Mouse (Mus musculus) kidney, adult 2 months (tissue): ENCODE measurements around the gene Dmrtc2. TPM values are rescaled to one million over a fixed set of nuclear protein-coding genes. Genes with fewer than 3 reads are reported as not detected.
A peak's percentile ranks its signal among the peaks of the same experiment; 100 is the strongest.

Experiments
- DNase-seq: peaks from one replicate; pipeline ENCODE4 v3.0.0; 2021
- H3K27ac ChIP-seq: fragments of 200-500 bp; 2 replicates; pipeline ENCODE4 v1.5.1; 2012; ENCODE audit warnings: low read depth, low read length, control low read depth, inconsistent platforms; ENCODE audit not compliant: insufficient read depth
- H3K27me3 ChIP-seq: fragments of 200-500 bp; replicated peaks from 2 replicates; pipeline ENCODE4 v1.6.1; 2012; ENCODE audit warnings: mild to moderate bottlenecking, moderate library complexity, low read length, inconsistent platforms; ENCODE audit not compliant: control insufficient read depth, insufficient read depth
- H3K36me3 ChIP-seq: fragments of 200-500 bp; 2 replicates; pipeline ENCODE4 v1.6.1; 2012; ENCODE audit warnings: mild to moderate bottlenecking, moderate library complexity, low read length, inconsistent platforms; ENCODE audit not compliant: control insufficient read depth, insufficient read depth
- H3K4me1 ChIP-seq: fragments of 200-500 bp; 2 replicates; pipeline ENCODE4 v1.6.1; 2011; ENCODE audit warnings: low read length; ENCODE audit not compliant: control insufficient read depth, insufficient read depth
- H3K4me3 ChIP-seq: fragments of 200-500 bp; 2 replicates; pipeline ENCODE4 v1.5.1; 2011; ENCODE audit warnings: mild to moderate bottlenecking, low read depth, low read length, control low read depth; ENCODE audit not compliant: insufficient read depth
- CTCF ChIP-seq: fragments of 200-500 bp; conservative IDR thresholded peaks from 2 replicates; pipeline ENCODE4 v1.5.1; 2011; ENCODE audit warnings: low read depth, mild to moderate bottlenecking, control low read depth, low read length, moderate library complexity, mixed read lengths; ENCODE audit not compliant: insufficient read depth, insufficient read length
- POLR2A ChIP-seq: fragments of 200-500 bp; IDR thresholded peaks from one replicate; pipeline ENCODE4 v1.6.1; 2011; ENCODE audit warnings: low read depth, low read length, control low read depth
- WGBS: fragments of 180-500 bp; shearing (Covaris S2); methylation state at CpG from one replicate; pipeline ENCODE4 v1.1.7; 2018; 5-methylcytosine and 5-hydroxymethylcytosine counted together
- polyA plus RNA-seq: library from polyadenylated mRNA; depleted of rRNA; stranded (reverse); fragments of >200 nt; gene quantifications from 2 replicates; pipeline ENCODE4 v1.2.3, GENCODE M21; 2012

Gene Dmrtc2
- polyA plus RNA-seq, 1 experiment: not detected

GRCm38 (mm10) chr7:24877588-24877987 is 7.7 kb downstream of the Dmrtc2 start:
- H3K4me1 ChIP-seq: no peaks in the 10 kb centered on the region
- DNase-seq: no peak
- TF ChIP-seq CTCF (no peak), POLR2A (no peak)

DNA sequence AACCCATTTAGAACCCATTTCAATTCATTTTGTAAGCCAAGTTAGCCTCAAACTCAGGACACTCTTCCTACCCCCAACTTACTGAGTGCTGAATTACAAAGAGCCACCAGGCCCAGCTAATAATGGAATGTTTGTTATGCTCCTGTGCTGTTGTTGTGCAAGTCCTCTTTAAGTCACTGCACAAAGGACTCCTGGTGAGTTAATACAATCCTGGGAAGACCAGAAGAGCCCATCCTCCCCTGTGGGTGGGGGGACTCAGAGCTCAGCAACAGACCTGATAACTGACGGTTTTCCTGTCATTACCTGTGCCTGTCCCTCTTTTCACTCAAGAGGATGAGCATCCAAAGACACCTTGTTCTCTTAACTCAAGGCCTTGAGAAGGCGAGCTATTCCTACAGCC is 9.8 kb downstream of the Dmrtc2 start:
- no peak for DNase-seq
- Histone ChIP-seq H3K4me3 (no peak overlapping the region), H3K27ac (no peak overlapping the region), H3K27me3 (no peaks in the 10 kb centered on the region), H3K4me1 (no peaks in the 10 kb centered on the region), H3K36me3 (no peaks in the 10 kb centered on the region)
- WGBS: 48% methylated on average over 2 of the region's 2 CpGs
- TF ChIP-seq CTCF (no peak), POLR2A (no peak)

More at GRCm38 (mm10) chr7:24877588-24877987, 7.7 kb downstream of the Dmrtc2 start:
- 56% methylated on average over 3 of the region's 3 CpGs for WGBS
- no peak overlapping the region for H3K4me3 ChIP-seq
- H3K27ac ChIP-seq: no peak overlapping the region
- no peaks in the 10 kb centered on the region for H3K27me3 ChIP-seq
- no peaks in the 10 kb centered on the region for H3K36me3 ChIP-seq

- DNase-seq: no peak
- Histone ChIP-seq H3K4me3 (no peak overlapping the region), H3K27me3 (no peaks in the 10 kb centered on the region), H3K27ac (no peak overlapping the region), H3K4me1 (peaks cover 14% of the 10 kb centered on the region; the same call in 1 of the 2 replicates), H3K36me3 (no peaks in the 10 kb centered on the region; the same call in 1 of the 2 replicates)
- no peak for TF ChIP-seq POLR2A
- no peak for TF ChIP-seq CTCF
- WGBS: 93% methylated on average over 9 of the region's 9 CpGs
Measured at GRCm38 (mm10) chr7:24882416-24883199, 12.8 kb downstream of the Dmrtc2 start.

GRCm38 (mm10) chr7:24883896-24884692 is 14.2 kb downstream of the Dmrtc2 start, which contains the start of gene Rps19:
Gene Rps19, plus strand, starts transcription at chr7:24884371.
- under 1% methylated on average over 57 of the region's 57 CpGs for WGBS
- H3K4me1 ChIP-seq: peaks cover 15% of the 10 kb centered on the region; the same call in 1 of the 2 replicates

GRCm38 (mm10) chr7:24884693-24885291 is 14.9 kb downstream of the Dmrtc2 start:
- Histone ChIP-seq H3K4me3 (peak overlapping the region; percentile 91), H3K4me1 (peaks cover 18% of the 10 kb centered on the region), H3K36me3 (no peaks in the 10 kb centered on the region; the same call in 1 of the 2 replicates), H3K27me3 (no peaks in the 10 kb centered on the region), H3K27ac (peak overlapping the region; percentile 74)
- WGBS: under 1% methylated on average over 47 of the region's 47 CpGs
- DNase-seq: peak; percentile 39
- no peak for TF ChIP-seq POLR2A
- TF ChIP-seq CTCF: no peak

More at GRCm38 (mm10) chr7:24883896-24884692, 14.2 kb downstream of the Dmrtc2 start, which contains the start of gene Rps19:
- H3K4me3 ChIP-seq: peak within 1 kb of the TSS; percentile 91
- TF ChIP-seq POLR2A: peak; percentile 84
- peak; percentile 67 for TF ChIP-seq CTCF
- H3K36me3 ChIP-seq: no peaks in the 10 kb centered on the region; the same call in 1 of the 2 replicates
- DNase-seq: peak; percentile 99
- no peaks in the 10 kb centered on the region for H3K27me3 ChIP-seq
- peak within 1 kb of the TSS; percentile 76 for H3K27ac ChIP-seq

GRCm38 (mm10) chr7:24885468-24886307 is 15.8 kb downstream of the Dmrtc2 start:
- Histone ChIP-seq H3K4me1 (peaks cover 24% of the 10 kb centered on the region), H3K36me3 (no peaks in the 10 kb centered on the region; the same call in 1 of the 2 replicates), H3K4me3 (peak overlapping the region; percentile 91), H3K27me3 (no peaks in the 10 kb centered on the region), H3K27ac (peak overlapping the region; percentile 16)
- 9% methylated on average over 12 of the region's 12 CpGs for WGBS
- TF ChIP-seq POLR2A (no peak), CTCF (no peak)
- DNase-seq: peak; percentile 18
